ENCODE assay signal across 10 mouse cellular contexts in the genomic region with DNA sequence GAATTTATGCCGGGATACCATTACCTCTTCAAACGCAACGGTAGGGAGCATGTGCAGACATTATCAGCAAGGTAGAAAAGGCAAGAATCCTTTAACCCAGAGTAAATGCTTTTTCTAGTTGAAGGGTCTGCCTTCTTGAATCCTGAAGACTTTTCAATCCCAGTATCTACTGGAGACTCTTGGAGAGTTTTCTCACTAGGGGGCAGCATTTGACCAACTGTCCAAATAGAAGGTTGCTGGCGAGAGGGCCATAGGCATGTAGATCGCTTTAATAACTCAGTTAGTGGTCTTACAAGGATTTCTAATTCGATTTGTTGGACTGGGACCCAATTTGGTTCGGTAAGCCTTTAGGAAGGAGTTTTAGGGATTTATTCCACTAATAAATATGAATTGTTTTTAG.
DNase-seq lines count a peak whose midpoint lies in the region; ATAC-seq and TF ChIP-seq lines count a peak whose summit lies in the region.
"Had no signal": no experiment of that assay in that cellular context is flagged by ENCODE, and none has a peak within 500 bp of the region (broad histone marks: within the 10 kb centered on the region; RNA-seq: fewer than 3 reads in every experiment).

No protein-coding gene starts in this region.

- H3K36me3 ChIP-seq in forebrain, postnatal 0 days (ENCODE audit: insufficient read depth) = no peaks in the 10 kb centered on the region
- no peaks in the 10 kb centered on the region for H3K36me3 ChIP-seq in forebrain, embryonic 15.5 days
- no peaks in the 10 kb centered on the region for H3K36me3 ChIP-seq in midbrain, embryonic 10.5 days
- H3K36me3 ChIP-seq in midbrain, embryonic 16.5 days (ENCODE audit: control insufficient read depth, insufficient read depth, low read length) = no peaks in the 10 kb centered on the region
- no peaks in the 10 kb centered on the region for H3K36me3 ChIP-seq in stomach, postnatal 0 days (ENCODE audit: control insufficient read depth, insufficient read depth, low read length)
- H3K36me3 ChIP-seq: G1E; liver, embryonic 13.5 days had no signal

- no peak overlapping the region for H3K4me2 ChIP-seq in forebrain, postnatal 0 days (ENCODE audit: low read depth)
- H3K4me2 ChIP-seq in forebrain, embryonic 15.5 days (replicated peaks) = no peak overlapping the region
- H3K4me2 ChIP-seq in midbrain, embryonic 16.5 days (ENCODE audit: low read length) = no peak overlapping the region
- H3K4me2 ChIP-seq in stomach, postnatal 0 days (replicated peaks; ENCODE audit: low read depth) = no peak overlapping the region
- H3K4me2 ChIP-seq: liver, embryonic 13.5 days had no signal

- no peak overlapping the region for H3K9ac ChIP-seq in forebrain, postnatal 0 days
- H3K9ac ChIP-seq in forebrain, embryonic 15.5 days (replicated peaks) = no peak overlapping the region
- no peak overlapping the region for H3K9ac ChIP-seq in midbrain, embryonic 16.5 days (ENCODE audit: low read depth, low read length)
- no peak overlapping the region for H3K9ac ChIP-seq in stomach, postnatal 0 days (ENCODE audit: low read length)
- H3K9ac ChIP-seq: liver, embryonic 13.5 days had no signal

- no peaks in the 10 kb centered on the region for H3K9me3 ChIP-seq in forebrain, postnatal 0 days (ENCODE audit: low read length)
- no peaks in the 10 kb centered on the region for H3K9me3 ChIP-seq in forebrain, embryonic 15.5 days
- no peaks in the 10 kb centered on the region for H3K9me3 ChIP-seq in midbrain, embryonic 10.5 days (replicated peaks)
- no peaks in the 10 kb centered on the region for H3K9me3 ChIP-seq in midbrain, embryonic 16.5 days (replicated peaks; ENCODE audit: control insufficient read depth, low read length, poor library complexity, severe bottlenecking)
- no peaks in the 10 kb centered on the region for H3K9me3 ChIP-seq in stomach, postnatal 0 days (ENCODE audit: control insufficient read depth, low read length)
- H3K9me3 ChIP-seq: liver, embryonic 13.5 days had no signal

- H3K4me3 ChIP-seq in forebrain, postnatal 0 days (ENCODE audit: low read depth, low read length) = no peak overlapping the region
- H3K4me3 ChIP-seq in forebrain, embryonic 15.5 days = no peak overlapping the region
- H3K4me3 ChIP-seq in midbrain, embryonic 10.5 days = no peak overlapping the region
- H3K4me3 ChIP-seq in midbrain, embryonic 16.5 days (ENCODE audit: low read depth, low read length) = no peak overlapping the region
- H3K4me3 ChIP-seq in left cerebral cortex, adult 2 months = no peak overlapping the region
- no peak overlapping the region for H3K4me3 ChIP-seq in stomach, postnatal 0 days (ENCODE audit: low read depth, low read length)
- H3K4me3 ChIP-seq: liver, embryonic 13.5 days had no signal

- no peak for TF ChIP-seq EP300 in stomach, postnatal 0 days (optimal IDR thresholded peaks at IDR 0.05)

- peak; percentile 69 for TF ChIP-seq CTCF in forebrain, postnatal 0 days (IDR thresholded peaks at IDR 0.05; ENCODE audit: low read depth)
- TF ChIP-seq CTCF in left cerebral cortex, adult 2 months (IDR thresholded peaks at IDR 0.05) = peak; percentile 69
- peak; percentile 73 for TF ChIP-seq CTCF in stomach, postnatal 0 days (IDR thresholded peaks at IDR 0.05; ENCODE audit: low read depth)

- H3K4me1 ChIP-seq in forebrain, postnatal 0 days (ENCODE audit: insufficient read depth) = no peaks in the 10 kb centered on the region
- H3K4me1 ChIP-seq in forebrain, embryonic 15.5 days = no peaks in the 10 kb centered on the region
- H3K4me1 ChIP-seq in midbrain, embryonic 10.5 days = no peaks in the 10 kb centered on the region
- H3K4me1 ChIP-seq in midbrain, embryonic 16.5 days (ENCODE audit: control insufficient read depth, insufficient read depth, low read length) = no peaks in the 10 kb centered on the region
- no peaks in the 10 kb centered on the region for H3K4me1 ChIP-seq in stomach, postnatal 0 days (replicated peaks; ENCODE audit: control insufficient read depth, insufficient read depth)
- H3K4me1 ChIP-seq: liver, embryonic 13.5 days had no signal

- no peaks in the 10 kb centered on the region for H3K27me3 ChIP-seq in forebrain, postnatal 0 days (ENCODE audit: insufficient read depth, low read length)
- H3K27me3 ChIP-seq in forebrain, embryonic 15.5 days = no peaks in the 10 kb centered on the region
- H3K27me3 ChIP-seq in midbrain, embryonic 10.5 days (ENCODE audit: low read depth, poor library complexity, severe bottlenecking) = no peaks in the 10 kb centered on the region
- no peaks in the 10 kb centered on the region for H3K27me3 ChIP-seq in midbrain, embryonic 16.5 days (ENCODE audit: control insufficient read depth, insufficient read depth, low read depth, low read length)
- H3K27me3 ChIP-seq in stomach, postnatal 0 days (ENCODE audit: control insufficient read depth, insufficient read depth, low read length) = no peaks in the 10 kb centered on the region
- H3K27me3 ChIP-seq: liver, embryonic 13.5 days had no signal

- H3K27ac ChIP-seq in forebrain, postnatal 0 days (ENCODE audit: low read depth, low read length) = no peak overlapping the region
- no peak overlapping the region for H3K27ac ChIP-seq in forebrain, embryonic 15.5 days (replicated peaks)
- H3K27ac ChIP-seq in midbrain, embryonic 10.5 days (replicated peaks) = no peak overlapping the region
- no peak overlapping the region for H3K27ac ChIP-seq in midbrain, embryonic 16.5 days (ENCODE audit: low read length)
- no peak overlapping the region for H3K27ac ChIP-seq in left cerebral cortex, adult 2 months
- H3K27ac ChIP-seq in stomach, postnatal 0 days (replicated peaks) = no peak overlapping the region
- H3K27ac ChIP-seq: liver, embryonic 13.5 days had no signal

- intact Hi-C loops in left cerebral cortex, adult 2 months (cut with DNase I) = loop anchor here (5.0 kb wide), 1 partner anchor 816 kb away; no protein-coding TSS in a partner anchor

- WGBS in forebrain, postnatal 0 days = 39% methylated on average over 7 of the region's 7 CpGs
- 38% methylated on average over 7 of the region's 7 CpGs for WGBS in forebrain, embryonic 15.5 days
- WGBS in midbrain, embryonic 10.5 days = 48% methylated on average over 7 of the region's 7 CpGs
- 31% methylated on average over 7 of the region's 7 CpGs for WGBS in midbrain, embryonic 16.5 days
- 40% methylated on average over 7 of the region's 7 CpGs for WGBS in stomach, postnatal 0 days

- DNase-seq in forebrain, postnatal 0 days = peak; percentile 79
- peak; percentile 32 for DNase-seq in midbrain, embryonic 10.5 days (ENCODE audit: low spot score)
- DNase-seq in embryo, embryonic 10.5 days (ENCODE audit: low spot score) = peak; percentile 89
- DNase-seq in left cerebral cortex, adult 2 months (ENCODE audit: extremely low spot score in 1 of 2, low spot score in 2 of 2) = peak in 1 of 2 experiments; percentile 41
- DNase-seq in stomach, postnatal 0 days (ENCODE audit: low spot score) = no peak
- DNase-seq in T-cell, adult 2 months (ENCODE audit: low spot score) = no peak
- DNase-seq: liver, embryonic 13.5 days had no signal

- no peak for ATAC-seq in forebrain, postnatal 0 days
- no peak for ATAC-seq in forebrain, embryonic 15.5 days (replicated peaks)
- no peak for ATAC-seq in midbrain, embryonic 16.5 days
- ATAC-seq in stomach, postnatal 0 days (ENCODE audit: low FRiP score, low TSS enrichment) = no peak

Comparison
In these comparisons a context has a peak if more than half of its experiments do, and no peak if none do; other contexts are left out.
1. DNase-seq: peak in forebrain, postnatal 0 days (single experiment), midbrain, embryonic 10.5 days (single experiment) and embryo, embryonic 10.5 days (single experiment); none in stomach, postnatal 0 days (single experiment) and T-cell, adult 2 months (single experiment).
2. Peak in every context shown above with its lines, with median percentiles within 50 percentile points of each other: CTCF ChIP-seq.